Mouse (Mus musculus) neural tube, embryonic 13.5 days (tissue): ENCODE measurements around the gene Tet2. TPM values are rescaled to one million over a fixed set of nuclear protein-coding genes. Genes with fewer than 3 reads are reported as not detected.

ENCODE experiments used
- ATAC-seq: fragments of 200-750 bp; cut with Nextera tagmentation; 2 replicates; pipeline ENCODE4 v1.8.0; 2017; ENCODE audit warnings: low read depth, mild to moderate bottlenecking, moderate TSS enrichment, moderate library complexity
- H3K27ac ChIP-seq: fragments of 300-500 bp; sonication (generic); replicated peaks from 2 replicates; pipeline ENCODE4 v1.5.1; 2015; ENCODE audit warnings: moderate library complexity, mild to moderate bottlenecking, inconsistent platforms
- H3K27me3 ChIP-seq: fragments of 300-500 bp; sonication (generic); 2 replicates; pipeline ENCODE4 v1.6.1; 2015; ENCODE audit warnings: mild to moderate bottlenecking, inconsistent platforms
- H3K36me3 ChIP-seq: fragments of 300-500 bp; sonication (generic); 2 replicates; pipeline ENCODE4 v1.6.1; 2015; ENCODE audit warnings: mild to moderate bottlenecking, inconsistent platforms
- H3K4me1 ChIP-seq: fragments of 300-500 bp; sonication (generic); replicated peaks from 2 replicates; pipeline ENCODE4 v1.6.1; 2015; ENCODE audit warnings: inconsistent platforms
- H3K4me2 ChIP-seq: fragments of 300-500 bp; sonication (generic); 2 replicates; pipeline ENCODE4 v1.6.1; 2015; ENCODE audit warnings: inconsistent platforms, mild to moderate bottlenecking, moderate library complexity
- H3K4me3 ChIP-seq: fragments of 300-500 bp; sonication (generic); 2 replicates; pipeline ENCODE4 v1.5.1; 2015; ENCODE audit warnings: mild to moderate bottlenecking, inconsistent platforms
- H3K9ac ChIP-seq: fragments of 300-500 bp; sonication (generic); 2 replicates; pipeline ENCODE4 v1.6.1; 2015; ENCODE audit warnings: moderate library complexity, mild to moderate bottlenecking, inconsistent platforms
- H3K9me3 ChIP-seq: fragments of 300-500 bp; sonication (generic); 2 replicates; pipeline ENCODE4 v1.6.1; 2016; ENCODE audit warnings: inconsistent platforms
- WGBS: fragments of 180-500 bp; shearing (Covaris S2); methylation state at CpG from one replicate; pipeline ENCODE4 v1.1.7; 2015; 5-methylcytosine and 5-hydroxymethylcytosine counted together
- polyA plus RNA-seq: library from polyadenylated mRNA; unstranded; fragments of >200 nt; fragmentation: Nextera tagmentation; extraction: Ambion mirVana; gene quantifications from 2 replicates; pipeline ENCODE4 v1.2.1, GENCODE M21; 2015

Tet2 gene
- polyA plus RNA-seq, 1 experiment from 2014 or later = 18.2 TPM

DNA sequence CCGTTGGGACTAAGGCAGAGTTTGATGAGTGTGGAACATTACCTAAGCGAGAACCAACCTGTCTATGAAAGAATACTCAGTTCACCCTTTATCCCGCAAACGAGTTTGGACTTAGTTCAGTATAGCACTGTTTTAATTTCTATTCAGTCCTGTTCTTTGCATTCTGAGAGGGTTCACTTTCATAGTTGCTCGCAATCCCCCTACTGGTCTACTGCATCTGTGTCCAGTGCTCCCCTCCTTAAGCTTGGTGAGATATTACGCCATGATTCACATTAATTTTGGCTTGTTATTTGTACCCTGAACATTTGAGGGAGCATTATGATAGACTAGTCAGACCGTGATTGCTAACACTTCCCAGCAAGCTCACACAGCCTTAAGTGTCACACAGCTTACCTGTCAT, 76.1 kb downstream of the Tet2 start:
- no peaks in the 10 kb centered on the region for H3K9me3 ChIP-seq
- H3K27me3 ChIP-seq = no peaks in the 10 kb centered on the region
- H3K27ac ChIP-seq = no peak overlapping the region
- no peaks in the 10 kb centered on the region for H3K4me1 ChIP-seq
- no peak overlapping the region for H3K4me3 ChIP-seq
- H3K9ac ChIP-seq = no peak overlapping the region
- WGBS = 95% methylated on average over 7 of the region's 7 CpGs
- no peak for ATAC-seq
- H3K36me3 ChIP-seq = peaks cover 76% of the 10 kb centered on the region
- H3K4me2 ChIP-seq = no peak overlapping the region

DNA sequence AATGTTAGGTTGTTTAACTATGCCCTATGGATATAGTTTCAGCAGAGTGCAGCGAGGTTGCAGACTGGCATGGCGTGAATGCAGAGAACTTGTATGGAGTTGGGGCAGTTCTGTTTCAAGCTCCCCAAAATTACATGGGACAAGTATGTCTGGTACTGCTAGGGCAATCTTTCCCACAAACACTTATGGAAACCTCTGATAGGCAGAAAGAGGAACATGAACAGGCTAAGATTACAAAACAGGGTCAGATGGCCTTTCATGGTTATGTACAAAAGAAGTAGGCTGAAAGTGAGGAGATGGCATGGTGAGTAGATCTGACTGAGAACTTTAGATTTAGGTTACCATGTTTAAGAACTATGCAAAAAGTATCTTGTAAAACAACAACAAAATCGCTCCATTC, 81.7 kb downstream of the Tet2 start:
- Histone ChIP-seq H3K4me2 (no peak overlapping the region), H3K9ac (no peak overlapping the region), H3K9me3 (no peaks in the 10 kb centered on the region), H3K4me3 (no peak overlapping the region), H3K4me1 (no peaks in the 10 kb centered on the region), H3K36me3 (peaks cover 56% of the 10 kb centered on the region), H3K27ac (no peak overlapping the region), H3K27me3 (no peaks in the 10 kb centered on the region)
- WGBS = 94% methylated on average over 3 of the region's 3 CpGs
- no peak for ATAC-seq

- peaks cover 49% of the 10 kb centered on the region for H3K36me3 ChIP-seq
- no peak overlapping the region for H3K9ac ChIP-seq
- whole genome bisulfite sequencing = 77% methylated on average over 6 of the region's 6 CpGs
- ATAC-seq = no peak
- no peak overlapping the region for H3K27ac ChIP-seq
- no peaks in the 10 kb centered on the region for H3K27me3 ChIP-seq
- no peak overlapping the region for H3K4me2 ChIP-seq
- H3K4me1 ChIP-seq = no peaks in the 10 kb centered on the region
- no peak overlapping the region for H3K4me3 ChIP-seq
- no peaks in the 10 kb centered on the region for H3K9me3 ChIP-seq
Measured at GRCm38 (mm10) chr3:133462485-133462884, 82.5 kb downstream of the Tet2 start.

- no peak for ATAC-seq
- whole genome bisulfite sequencing = 75% methylated on average over 3 of the region's 3 CpGs
Measured at GRCm38 (mm10) chr3:133462059-133462458, 82.9 kb downstream of the Tet2 start.

DNA sequence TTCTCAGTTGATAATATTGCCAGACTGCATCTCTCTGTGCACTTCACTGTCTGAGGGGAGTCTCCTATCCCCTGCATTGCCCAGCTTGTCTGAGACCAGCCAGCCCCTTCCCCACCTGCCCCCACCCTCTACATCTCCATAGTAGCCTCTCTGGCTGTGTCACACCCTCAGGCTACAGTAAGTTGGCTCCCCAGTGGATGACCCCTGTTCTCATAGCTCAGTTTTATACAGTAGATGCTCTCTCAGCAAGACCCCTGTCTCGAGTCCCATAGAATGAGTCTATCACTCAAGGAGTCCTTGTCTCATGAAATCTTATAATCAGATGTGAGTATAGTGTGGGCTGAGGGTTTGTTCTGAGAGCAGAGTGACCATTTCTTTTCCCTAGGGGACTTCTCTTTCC, 85.8 kb downstream of the Tet2 start:
- no peaks in the 10 kb centered on the region for H3K4me1 ChIP-seq

More at GRCm38 (mm10) chr3:133462059-133462458, 82.9 kb downstream of the Tet2 start:
- Histone ChIP-seq H3K27ac (no peak overlapping the region), H3K4me2 (no peak overlapping the region), H3K36me3 (peaks cover 45% of the 10 kb centered on the region), H3K27me3 (no peaks in the 10 kb centered on the region), H3K9me3 (no peaks in the 10 kb centered on the region), H3K9ac (no peak overlapping the region), H3K4me3 (no peak overlapping the region), H3K4me1 (no peaks in the 10 kb centered on the region)

DNA sequence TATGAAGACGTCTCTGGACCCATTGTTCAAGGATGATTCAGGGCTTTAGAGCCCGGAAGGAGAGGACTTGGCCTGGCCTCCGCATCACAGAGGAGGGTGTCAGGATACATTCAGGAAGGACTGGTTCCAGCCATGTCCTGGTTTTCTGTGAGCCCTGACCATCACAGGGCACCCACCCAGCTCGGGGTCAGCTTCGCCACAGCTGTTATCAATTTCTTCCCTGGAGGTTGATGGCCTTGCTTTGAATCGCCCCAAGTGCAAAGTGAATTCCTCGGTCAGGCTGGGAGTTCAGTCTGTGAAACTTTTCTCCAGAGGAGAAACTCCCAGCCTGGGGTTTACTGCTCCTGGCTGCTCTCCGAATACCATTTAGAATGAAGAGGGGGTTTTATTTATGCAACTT, 91.0 kb downstream of the Tet2 start:
- H3K4me3 ChIP-seq = no peak overlapping the region
- no peak overlapping the region for H3K9ac ChIP-seq
- H3K27me3 ChIP-seq = no peaks in the 10 kb centered on the region
- no peak for ATAC-seq
- no peak overlapping the region for H3K4me2 ChIP-seq
- H3K36me3 ChIP-seq = no peaks in the 10 kb centered on the region
- H3K4me1 ChIP-seq = no peaks in the 10 kb centered on the region
- WGBS = 85% methylated on average over 8 of the region's 8 CpGs
- H3K9me3 ChIP-seq = no peaks in the 10 kb centered on the region
- H3K27ac ChIP-seq = no peak overlapping the region

More for the DNA sequence above, 85.8 kb downstream of the Tet2 start:
- Histone ChIP-seq H3K4me2 (no peak overlapping the region), H3K9me3 (no peaks in the 10 kb centered on the region), H3K27me3 (no peaks in the 10 kb centered on the region), H3K27ac (no peak overlapping the region), H3K9ac (no peak overlapping the region), H3K4me3 (no peak overlapping the region), H3K36me3 (peaks cover 23% of the 10 kb centered on the region)
- ATAC-seq = no peak
- WGBS = 83% methylated on average over 1 of the region's 1 CpGs

GRCm38 (mm10) chr3:133436919-133437320, 108.0 kb downstream of the Tet2 start:
- WGBS = 93% methylated on average over 6 of the region's 6 CpGs
- H3K4me3 ChIP-seq = no peak overlapping the region
- H3K27me3 ChIP-seq = no peaks in the 10 kb centered on the region
- no peak overlapping the region for H3K4me2 ChIP-seq
- no peaks in the 10 kb centered on the region for H3K4me1 ChIP-seq
- ATAC-seq = no peak
- no peaks in the 10 kb centered on the region for H3K9me3 ChIP-seq
- H3K36me3 ChIP-seq = no peaks in the 10 kb centered on the region
- H3K9ac ChIP-seq = no peak overlapping the region
- H3K27ac ChIP-seq = no peak overlapping the region

- Histone ChIP-seq H3K36me3 (no peaks in the 10 kb centered on the region), H3K4me2 (no peak overlapping the region), H3K27ac (no peak overlapping the region), H3K4me3 (no peak overlapping the region), H3K27me3 (no peaks in the 10 kb centered on the region), H3K9ac (no peak overlapping the region), H3K4me1 (no peaks in the 10 kb centered on the region), H3K9me3 (no peaks in the 10 kb centered on the region)
- WGBS = 90% methylated on average over 4 of the region's 4 CpGs
- no peak for ATAC-seq
Measured at GRCm38 (mm10) chr3:133436279-133436860, 108.6 kb downstream of the Tet2 start.

GRCm38 (mm10) chr3:133435774-133436148, 109.2 kb downstream of the Tet2 start:
- Histone ChIP-seq H3K9ac (no peak overlapping the region), H3K27me3 (no peaks in the 10 kb centered on the region), H3K27ac (no peak overlapping the region), H3K4me1 (no peaks in the 10 kb centered on the region), H3K36me3 (no peaks in the 10 kb centered on the region), H3K4me3 (no peak overlapping the region), H3K4me2 (no peak overlapping the region), H3K9me3 (no peaks in the 10 kb centered on the region)
- ATAC-seq = no peak
- WGBS = 90% methylated on average over 1 of the region's 1 CpGs

DNA sequence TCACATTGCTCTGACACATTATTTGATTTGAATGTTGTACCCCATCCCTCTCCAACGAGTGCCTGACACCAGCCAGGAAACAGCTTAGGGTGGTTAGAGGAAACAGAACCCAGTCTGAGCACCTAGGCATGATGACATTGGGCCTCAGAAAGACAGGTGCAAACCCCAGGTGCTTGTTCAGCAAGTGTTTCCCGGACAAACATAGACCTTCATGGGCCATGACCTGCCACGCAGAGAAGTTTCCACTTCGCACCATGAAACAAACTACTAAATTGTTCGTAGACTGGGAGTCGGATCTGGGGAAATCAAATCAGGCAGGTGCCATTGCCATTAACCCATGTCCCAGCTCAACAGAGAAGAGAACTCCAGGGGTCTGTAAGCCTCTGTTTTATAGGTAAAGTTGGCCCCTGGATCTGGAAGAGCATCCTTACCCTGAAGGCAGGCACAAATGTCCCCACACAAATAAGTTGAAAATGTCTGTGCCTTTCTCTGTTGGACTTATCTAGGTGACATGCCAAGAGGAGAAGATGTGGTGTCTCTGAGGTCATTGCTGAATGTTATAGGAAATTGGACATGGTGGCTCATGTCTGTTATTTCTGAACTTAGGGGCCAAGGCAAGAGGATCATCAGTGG, 109.7 kb downstream of the Tet2 start:
- 91% methylated on average over 6 of the region's 6 CpGs for WGBS
- no peaks in the 10 kb centered on the region for H3K36me3 ChIP-seq

GRCm38 (mm10) chr3:133429394-133430173, 115.4 kb downstream of the Tet2 start:
- Histone ChIP-seq H3K27me3 (no peaks in the 10 kb centered on the region), H3K4me3 (no peak overlapping the region), H3K4me2 (no peak overlapping the region), H3K9ac (no peak overlapping the region), H3K36me3 (no peaks in the 10 kb centered on the region), H3K27ac (no peak overlapping the region), H3K9me3 (no peaks in the 10 kb centered on the region), H3K4me1 (no peaks in the 10 kb centered on the region)
- ATAC-seq = no peak
- 69% methylated on average over 4 of the region's 4 CpGs for WGBS

More for the DNA sequence above, 109.7 kb downstream of the Tet2 start:
- no peak for ATAC-seq
- no peak overlapping the region for H3K4me3 ChIP-seq
- H3K9ac ChIP-seq = no peak overlapping the region
- H3K4me2 ChIP-seq = no peak overlapping the region
- no peak overlapping the region for H3K27ac ChIP-seq
- no peaks in the 10 kb centered on the region for H3K9me3 ChIP-seq
- no peaks in the 10 kb centered on the region for H3K27me3 ChIP-seq
- no peaks in the 10 kb centered on the region for H3K4me1 ChIP-seq

- no peak overlapping the region for H3K27ac ChIP-seq
- ATAC-seq = no peak
- no peaks in the 10 kb centered on the region for H3K27me3 ChIP-seq
- no peak overlapping the region for H3K4me2 ChIP-seq
- H3K9ac ChIP-seq = no peak overlapping the region
- no peak overlapping the region for H3K4me3 ChIP-seq
- no peaks in the 10 kb centered on the region for H3K9me3 ChIP-seq
- no peaks in the 10 kb centered on the region for H3K4me1 ChIP-seq
- no peaks in the 10 kb centered on the region for H3K36me3 ChIP-seq
- 88% methylated on average over 4 of the region's 4 CpGs for WGBS
Measured at GRCm38 (mm10) chr3:133428003-133428402, 116.9 kb downstream of the Tet2 start.
